Mouse (Mus musculus): ENCODE results near the gene Astn1.

- TF ChIP-seq ZNF384 (IDR thresholded peaks at IDR 0.05; ENCODE audit: low read depth, low read length) (no peak), MYC (IDR thresholded peaks at IDR 0.05; ENCODE audit: low read depth, low read length) (no peak), CTCF (IDR thresholded peaks at IDR 0.05 in 2 of 3, conservative IDR thresholded peaks at IDR 0.05 in 1 of 3; ENCODE audit: control insufficient read depth in 1 of 3, insufficient read depth in 1 of 3, low read depth in 2 of 3, low read length in 3 of 3, poor library complexity in 1 of 3, severe bottlenecking in 1 of 3) (no peak), POLR2A (IDR thresholded peaks at IDR 0.05; ENCODE audit: control insufficient read depth in 1 of 2, insufficient read depth in 1 of 2, low read depth in 1 of 2, low read length in 2 of 2, poor library complexity in 1 of 2) (no peak), JUND (IDR thresholded peaks at IDR 0.05; ENCODE audit: low read depth, low read length) (no peak), HCFC1 (IDR thresholded peaks at IDR 0.05; ENCODE audit: low read depth, low read length) (no peak), KAT2A (conservative IDR thresholded peaks at IDR 0.05; ENCODE audit: low read depth, low read length) (no peak), ETS1 (IDR thresholded peaks at IDR 0.05; ENCODE audit: low read depth, low read length) (no peak), ZKSCAN1 (IDR thresholded peaks at IDR 0.05; ENCODE audit: low read depth, low read length) (no peak)
These were observed 84.0 kb downstream of the Astn1 start for GRCm38 (mm10) chr1:158446071-158446470.

All from MEL (cell line).